Mouse (Mus musculus) G1E (cell line): ENCODE measurements around the gene Dlgap1. TPM values are rescaled to one million over a fixed set of nuclear protein-coding genes. Genes with fewer than 3 reads are reported as not detected.

Experiments used
- ATAC-seq: 2 replicates; pipeline ENCODE4 v1.8.0; 2016; ENCODE audit warnings: mild to moderate bottlenecking; ENCODE audit not compliant: insufficient number of reproducible peaks, poor library complexity, low FRiP score, severe bottlenecking; ENCODE audit errors: extremely low read depth
- DNase-seq: peaks from one replicate; pipeline ENCODE4 v3.0.0; 2012; ENCODE audit warnings: low spot score
- H3K27me3 ChIP-seq: 2 replicates; pipeline ENCODE4 v1.6.1; 2012; ENCODE audit warnings: mild to moderate bottlenecking, low read length, inconsistent platforms; ENCODE audit not compliant: insufficient read depth
- H3K36me3 ChIP-seq: replicated peaks from 2 replicates; pipeline ENCODE3; 2012; ENCODE audit warnings: mild to moderate bottlenecking, inconsistent platforms
- H3K4me1 ChIP-seq: 2 replicates; pipeline ENCODE4 v1.6.1; 2012; ENCODE audit warnings: low read depth, low read length, inconsistent platforms, mixed read lengths; ENCODE audit not compliant: insufficient read depth
- H3K4me3 ChIP-seq: 2 replicates; pipeline ENCODE4 v1.5.1; 2012; ENCODE audit warnings: low read depth, mild to moderate bottlenecking, inconsistent platforms, low read length, moderate library complexity, mixed read lengths
- H3K9me3 ChIP-seq: replicated peaks from 2 replicates; pipeline ENCODE4 v1.6.1; 2012; ENCODE audit warnings: inconsistent platforms
- CTCF ChIP-seq: IDR thresholded peaks from 2 replicates; pipeline ENCODE4 v1.5.1; 2012; ENCODE audit warnings: low read depth, low read length, inconsistent platforms, mixed read lengths
- GATA1 ChIP-seq: IDR thresholded peaks from 2 replicates; pipeline ENCODE4 v1.6.1; 2012; ENCODE audit warnings: borderline replicate concordance, low read length, inconsistent platforms, mixed read lengths
- GATA2 ChIP-seq: IDR thresholded peaks from 2 replicates; pipeline ENCODE4 v1.6.1; 2012; ENCODE audit warnings: low read depth, low read length, inconsistent platforms, borderline replicate concordance
- POLR2AphosphoS5 ChIP-seq: IDR thresholded peaks from 2 replicates; pipeline ENCODE4 v1.6.1; 2012; ENCODE audit warnings: low read depth, low read length, inconsistent platforms; ENCODE audit not compliant: insufficient replicate concordance
- TAL1 ChIP-seq: conservative IDR thresholded peaks from 2 replicates; pipeline ENCODE4 v1.6.1; 2012; ENCODE audit warnings: low read depth, low read length, inconsistent platforms, mixed read lengths
- polyA plus RNA-seq: library from polyadenylated mRNA; stranded (reverse); fragments of >175 nt; gene quantifications from 2 replicates; pipeline ENCODE4 v1.2.3, GENCODE M21; 2012
- total RNA-seq, 2 experiments: library from RNA; stranded (forward) in 1 of 2; stranded (reverse) in 1 of 2; fragments of 200-1000 nt in 1 of 2; fragments of >200 nt in 1 of 2; fragmentation: Nextera tagmentation in 1 of 2; gene quantifications; 2 replicates each; pipeline ENCODE4 v1.2.3; 2014 to 2017

The Dlgap1 gene
- total and polyA plus RNA-seq, 3 experiments: 0.22 TPM; not detected in 2

DNA sequence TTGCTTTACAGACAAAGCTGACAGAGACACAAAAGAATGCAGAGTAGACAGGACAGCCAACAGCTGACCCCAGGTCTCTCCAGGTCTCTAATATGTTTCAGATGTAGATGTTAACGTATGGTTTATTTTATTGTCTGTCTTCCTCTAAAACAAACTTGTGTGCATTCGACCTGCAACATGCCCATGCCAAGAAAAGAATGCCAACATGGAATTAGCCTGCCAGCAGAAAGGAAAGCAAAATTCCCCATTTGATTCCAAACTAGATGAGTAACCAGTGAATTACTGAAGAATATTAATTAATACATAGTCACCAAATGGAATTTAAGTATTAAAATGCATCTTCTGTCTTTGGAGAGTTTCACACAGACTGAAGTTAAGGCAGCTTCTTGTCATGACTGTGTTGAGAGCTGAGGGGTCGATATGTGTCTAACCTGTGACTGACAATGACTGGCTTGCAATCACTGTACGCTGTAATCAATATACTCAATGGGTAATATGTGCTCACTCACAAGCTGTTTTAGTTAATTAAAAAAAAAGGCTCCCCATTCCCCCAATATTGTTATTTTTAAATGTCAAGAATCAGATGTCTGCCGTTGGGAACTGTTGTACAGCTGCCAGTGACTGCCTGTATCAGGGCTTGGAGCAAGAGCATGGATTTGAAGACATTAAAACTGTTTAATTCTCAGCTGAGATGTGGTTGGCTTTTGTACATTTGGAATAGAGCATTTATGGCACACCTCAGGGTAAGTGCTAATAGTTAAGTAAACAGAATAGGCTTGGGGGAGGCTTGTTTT, 552.4 kb downstream of the Dlgap1 start:
- TF ChIP-seq CTCF (no peak), POLR2AphosphoS5 (no peak), GATA2 (no peak), TAL1 (no peak), GATA1 (no peak)
- peaks cover 3% of the 10 kb centered on the region; the same call in 1 of the 2 replicates for H3K27me3 ChIP-seq
- no peak for DNase-seq

DNA sequence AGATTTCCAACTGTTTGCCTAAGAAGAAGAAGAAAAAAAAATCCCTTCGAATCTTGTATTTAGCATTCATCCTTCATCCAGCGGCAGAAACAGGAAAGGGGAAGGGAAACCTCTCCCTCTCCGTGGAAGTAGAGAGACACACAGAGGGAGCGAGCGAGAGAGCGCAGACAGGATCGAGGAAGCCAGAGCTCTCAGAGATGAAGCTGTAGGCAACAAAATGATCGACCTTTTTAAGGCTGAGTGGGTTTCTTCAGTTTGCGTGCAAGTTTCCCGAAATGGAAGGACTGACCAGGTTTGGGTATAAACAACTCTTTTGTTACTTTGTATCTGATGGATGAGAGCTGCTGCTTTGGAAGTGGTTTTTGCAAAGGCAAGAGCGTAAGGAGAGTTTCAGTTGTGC, 553.1 kb downstream of the Dlgap1 start:
- H3K4me1 ChIP-seq: no peaks in the 10 kb centered on the region
- no peak for ATAC-seq

More for the DNA sequence above, 552.4 kb downstream of the Dlgap1 start:
- Histone ChIP-seq H3K4me1 (no peaks in the 10 kb centered on the region), H3K9me3 (peaks cover 37% of the 10 kb centered on the region), H3K36me3 (no peaks in the 10 kb centered on the region), H3K4me3 (no peak overlapping the region)
- no peak for ATAC-seq

DNA sequence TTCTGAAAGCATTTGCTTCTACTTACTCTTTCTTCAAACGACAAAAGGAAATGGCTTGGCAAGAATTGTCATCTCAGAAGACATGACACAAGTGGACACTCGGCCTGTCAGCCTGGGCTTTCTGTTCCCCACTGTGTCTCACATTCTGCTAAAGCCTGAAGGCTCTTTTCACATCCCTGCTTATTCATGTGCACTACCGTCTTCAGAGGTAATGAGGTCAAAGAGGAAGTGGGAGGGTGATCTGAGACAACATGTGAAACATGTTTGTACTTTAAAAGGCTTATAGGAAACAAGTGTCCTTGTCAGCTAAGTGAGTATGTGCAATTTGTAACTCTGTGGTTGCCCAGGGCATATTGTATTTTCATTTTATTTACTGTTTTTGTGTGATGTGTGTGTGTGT, 557.1 kb downstream of the Dlgap1 start:
- Histone ChIP-seq H3K27me3 (no peaks in the 10 kb centered on the region), H3K9me3 (peaks cover 39% of the 10 kb centered on the region), H3K4me3 (no peak overlapping the region), H3K4me1 (no peaks in the 10 kb centered on the region), H3K36me3 (no peaks in the 10 kb centered on the region)
- no peak for TF ChIP-seq CTCF
- no peak for TF ChIP-seq TAL1
- no peak for TF ChIP-seq GATA1
- no peak for TF ChIP-seq POLR2AphosphoS5
- no peak for TF ChIP-seq GATA2
- DNase-seq (no peak), ATAC-seq (no peak)

More for the DNA sequence above, 553.1 kb downstream of the Dlgap1 start:
- no peaks in the 10 kb centered on the region for H3K27me3 ChIP-seq
- no peak for DNase-seq
- TF ChIP-seq POLR2AphosphoS5 (no peak), CTCF (no peak), TAL1 (no peak), GATA2 (no peak), GATA1 (no peak)
- no peak overlapping the region for H3K4me3 ChIP-seq
- H3K9me3 ChIP-seq: peaks cover 33% of the 10 kb centered on the region
- no peaks in the 10 kb centered on the region for H3K36me3 ChIP-seq

DNA sequence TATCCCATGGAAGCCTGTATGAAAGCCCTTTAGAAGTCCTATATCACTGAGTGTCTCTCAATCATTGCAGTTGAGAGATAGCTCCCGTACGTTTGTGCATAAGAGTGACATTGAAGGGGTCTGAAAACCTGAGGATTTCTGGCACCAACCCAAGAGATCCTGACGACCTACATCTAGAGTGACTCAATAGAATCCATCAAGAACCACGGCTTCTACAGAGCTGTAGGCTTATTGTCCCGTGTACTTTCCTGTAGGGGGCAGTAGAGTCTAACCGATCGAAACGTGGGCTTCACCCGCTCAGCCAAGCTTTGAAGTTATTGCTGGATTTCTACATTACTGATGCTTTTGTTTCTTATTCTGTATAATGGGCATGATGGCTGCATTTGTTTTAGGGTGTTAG, 558.2 kb downstream of the Dlgap1 start:
- DNase-seq (no peak), ATAC-seq (no peak)
- no peaks in the 10 kb centered on the region for H3K36me3 ChIP-seq
- no peaks in the 10 kb centered on the region for H3K4me1 ChIP-seq
- H3K4me3 ChIP-seq: no peak overlapping the region
- TF ChIP-seq TAL1 (no peak), GATA2 (no peak), GATA1 (no peak), POLR2AphosphoS5 (no peak), CTCF (no peak)
- peaks cover 37% of the 10 kb centered on the region for H3K9me3 ChIP-seq
- H3K27me3 ChIP-seq: no peaks in the 10 kb centered on the region

DNA sequence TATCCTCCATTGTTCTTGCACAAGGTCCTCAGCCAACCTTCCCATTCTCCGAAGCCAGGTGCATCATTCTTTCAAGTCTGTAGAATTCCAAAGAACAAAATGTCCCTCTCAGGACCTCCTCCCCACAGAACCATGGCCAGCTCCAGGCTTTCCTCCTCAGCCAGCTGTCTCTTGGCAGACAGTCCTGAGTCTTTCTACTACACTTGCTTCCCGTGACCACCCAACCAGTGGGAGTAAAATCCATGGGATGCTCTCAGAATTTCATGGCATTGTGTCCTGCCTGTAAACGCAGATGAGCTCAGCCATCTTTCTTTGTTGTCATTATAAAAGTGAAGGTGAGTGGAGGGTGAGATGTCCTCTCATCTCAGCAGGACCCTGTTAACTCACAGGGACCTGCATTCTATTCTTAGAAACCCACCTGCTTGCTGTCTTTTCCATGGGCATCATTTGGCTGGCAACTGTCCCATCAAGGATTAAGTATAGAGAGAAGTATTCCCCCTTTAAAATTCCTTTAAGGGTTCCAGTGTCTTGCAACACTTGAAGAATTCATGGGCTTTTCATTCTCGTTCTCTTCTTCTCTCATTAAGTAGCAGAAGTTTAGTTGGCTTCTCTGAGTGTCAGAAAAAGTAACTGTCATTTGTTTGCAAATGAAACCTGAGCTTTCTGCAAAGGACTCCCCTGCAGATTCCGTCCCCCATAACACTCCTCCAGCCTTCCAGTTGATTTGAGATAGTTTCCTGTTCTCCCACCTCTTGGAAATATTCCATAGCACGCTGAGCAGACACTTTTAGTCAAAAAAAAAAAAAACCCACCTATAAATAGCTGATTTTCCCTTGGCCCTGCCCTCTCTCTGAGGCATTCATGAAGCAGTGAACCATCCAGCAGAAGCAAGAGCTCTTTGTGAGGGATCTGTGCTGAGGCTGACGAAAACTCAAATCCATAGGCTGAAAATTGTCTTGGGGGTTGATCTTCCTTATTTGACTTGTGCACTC, 559.6 kb downstream of the Dlgap1 start:
- no peak overlapping the region for H3K4me3 ChIP-seq
- TF ChIP-seq POLR2AphosphoS5 (no peak), GATA2 (no peak), CTCF (no peak), TAL1 (no peak), GATA1 (no peak)
- ATAC-seq: no peak
- no peaks in the 10 kb centered on the region for H3K4me1 ChIP-seq
- H3K9me3 ChIP-seq: peaks cover 38% of the 10 kb centered on the region
- no peak for DNase-seq
- H3K36me3 ChIP-seq: no peaks in the 10 kb centered on the region
- no peaks in the 10 kb centered on the region for H3K27me3 ChIP-seq

DNA sequence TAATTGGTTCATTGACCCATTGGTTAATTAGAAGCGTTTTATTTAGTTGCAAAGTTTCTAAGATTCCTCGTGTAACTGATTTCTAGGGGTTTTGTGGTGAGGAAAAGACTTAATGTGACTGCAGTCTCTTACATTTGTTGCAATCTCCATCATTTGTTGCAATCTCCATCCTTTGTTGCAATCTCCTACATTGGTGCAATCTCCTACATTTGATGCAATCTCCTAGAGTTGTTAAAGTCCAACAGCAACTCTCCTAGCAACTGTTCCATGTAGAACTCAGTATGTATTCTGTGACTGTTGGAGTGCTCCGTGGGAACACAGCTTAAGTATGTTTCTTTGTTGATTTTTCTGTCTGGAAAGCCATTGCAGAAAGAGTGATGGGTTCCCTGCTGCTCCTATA, 565.4 kb downstream of the Dlgap1 start:
- ATAC-seq: no peak
- no peak for TF ChIP-seq TAL1
- TF ChIP-seq POLR2AphosphoS5: no peak
- TF ChIP-seq GATA1: no peak
- TF ChIP-seq GATA2: no peak
- TF ChIP-seq CTCF: no peak
- H3K4me3 ChIP-seq: no peak overlapping the region
- no peaks in the 10 kb centered on the region for H3K36me3 ChIP-seq
- peaks cover 23% of the 10 kb centered on the region for H3K9me3 ChIP-seq
- no peak for DNase-seq
- no peaks in the 10 kb centered on the region for H3K4me1 ChIP-seq
- H3K27me3 ChIP-seq: no peaks in the 10 kb centered on the region

DNA sequence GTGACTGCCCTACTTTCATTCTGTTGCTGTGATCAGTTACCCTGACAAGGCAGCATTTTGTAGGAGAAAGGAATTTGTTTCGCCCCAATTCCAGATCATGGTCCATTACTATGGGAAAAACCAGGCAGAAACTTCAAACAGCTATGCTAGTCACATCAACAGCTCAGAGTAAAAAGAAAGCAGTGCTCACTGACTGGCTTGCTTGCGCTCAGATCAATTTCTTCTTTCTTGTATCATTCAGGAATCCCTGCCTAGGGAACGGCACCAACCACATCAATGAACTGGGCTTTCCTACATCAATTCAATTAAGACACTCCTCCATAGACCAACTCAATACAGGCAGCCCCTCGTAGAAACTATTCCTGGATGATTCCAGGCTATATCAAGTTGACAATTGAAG, 572.9 kb downstream of the Dlgap1 start:
- Histone ChIP-seq H3K9me3 (peaks cover 4% of the 10 kb centered on the region), H3K27me3 (no peaks in the 10 kb centered on the region), H3K4me1 (no peaks in the 10 kb centered on the region), H3K4me3 (no peak overlapping the region), H3K36me3 (no peaks in the 10 kb centered on the region)
- TF ChIP-seq TAL1 (no peak), POLR2AphosphoS5 (no peak), CTCF (no peak), GATA1 (no peak), GATA2 (no peak)
- DNase-seq (no peak), ATAC-seq (no peak)
